Mouse (Mus musculus) kidney, postnatal 4 days (tissue): ENCODE measurements around the gene Lrrc10b.

ENCODE experiments used
- DNase-seq, 2 experiments: peaks; one replicate each; pipeline ENCODE4 v3.0.0; 2021; ENCODE audit warnings: mixed read lengths in 2 of 2

The Lrrc10b gene

DNA sequence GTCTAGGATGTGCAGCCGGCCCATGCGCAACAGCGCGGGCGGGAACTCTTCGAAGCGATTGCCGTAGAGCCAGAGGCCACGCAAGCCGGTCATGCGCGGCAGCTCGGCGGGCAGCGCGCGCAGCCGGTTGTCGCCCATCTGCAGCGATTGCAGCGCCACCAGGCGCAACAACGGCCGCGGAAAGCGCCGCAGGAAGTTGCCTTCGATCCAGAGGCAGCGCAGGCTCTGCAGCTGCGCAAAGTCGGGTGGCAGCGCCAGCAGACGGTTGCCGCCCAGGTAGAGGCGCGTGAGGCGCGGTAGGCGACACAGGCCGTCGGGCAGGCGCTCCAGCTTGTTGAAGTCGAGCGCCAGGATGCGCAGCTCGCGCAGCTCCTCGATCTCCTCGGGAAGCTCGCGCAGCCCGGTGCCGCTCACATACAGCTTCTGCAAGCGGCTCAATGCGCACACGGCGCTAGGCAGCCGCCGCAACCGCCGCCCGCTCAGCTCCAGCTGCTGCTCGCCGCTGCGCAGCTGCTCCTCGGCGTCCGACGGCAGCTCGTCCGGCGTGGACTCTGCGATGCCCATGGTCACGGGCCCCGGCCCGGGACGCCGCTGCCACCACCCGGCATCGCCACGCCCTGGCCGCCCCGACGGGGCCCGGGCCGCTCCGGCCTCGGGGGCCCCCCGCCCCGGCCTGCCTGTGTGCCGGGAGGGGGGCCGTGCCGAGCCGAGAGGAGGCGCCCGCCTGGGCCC, at the start of gene Lrrc10b:
Lrrc10b (minus strand) TSS at position 722 of the 732 bp plus-strand sequence.
- peak; percentile 79 to 88 for DNase-seq

DNA sequence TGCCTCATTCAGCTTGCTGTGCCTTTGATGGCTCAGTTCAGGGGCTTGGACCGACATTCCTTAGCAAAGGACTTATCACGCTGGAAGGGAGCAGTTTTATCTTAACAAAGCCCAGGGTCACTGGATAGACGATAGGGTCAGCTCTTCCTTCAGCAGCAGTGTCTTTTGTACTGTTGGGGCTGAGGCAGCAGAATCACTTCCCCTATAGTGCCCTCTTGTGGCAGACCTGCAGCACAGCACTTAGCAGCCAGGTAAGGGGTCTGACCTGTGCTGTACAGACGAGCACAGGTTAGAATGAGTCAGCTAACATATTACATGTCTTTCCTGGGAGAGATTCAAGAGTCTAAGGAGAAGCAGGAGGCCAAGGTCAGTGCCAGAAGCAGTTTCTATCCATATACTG, 45.3 kb upstream of the Lrrc10b start:
- DNase-seq: peak; percentile 41 to 57

DNA sequence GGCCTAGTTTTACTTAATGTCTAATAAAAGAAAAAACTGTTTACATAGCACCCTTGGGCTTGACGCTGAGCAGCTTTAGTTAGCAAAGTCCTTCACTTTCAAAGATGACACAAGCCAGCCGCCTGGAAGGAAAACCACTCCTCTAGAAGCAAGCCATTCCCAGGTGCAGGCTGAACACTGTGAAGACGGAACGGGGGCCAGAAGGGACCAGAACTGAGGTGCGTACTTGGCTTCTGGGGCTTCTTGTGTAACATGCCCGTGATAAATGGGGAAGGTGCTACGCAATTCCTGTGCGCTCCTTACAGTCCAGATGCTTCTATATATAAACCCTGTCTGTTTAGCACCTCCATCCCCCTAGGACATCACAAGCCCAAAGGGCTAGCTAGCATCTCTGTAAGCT, 43.3 kb upstream of the Lrrc10b start:
- no peak for DNase-seq

DNA sequence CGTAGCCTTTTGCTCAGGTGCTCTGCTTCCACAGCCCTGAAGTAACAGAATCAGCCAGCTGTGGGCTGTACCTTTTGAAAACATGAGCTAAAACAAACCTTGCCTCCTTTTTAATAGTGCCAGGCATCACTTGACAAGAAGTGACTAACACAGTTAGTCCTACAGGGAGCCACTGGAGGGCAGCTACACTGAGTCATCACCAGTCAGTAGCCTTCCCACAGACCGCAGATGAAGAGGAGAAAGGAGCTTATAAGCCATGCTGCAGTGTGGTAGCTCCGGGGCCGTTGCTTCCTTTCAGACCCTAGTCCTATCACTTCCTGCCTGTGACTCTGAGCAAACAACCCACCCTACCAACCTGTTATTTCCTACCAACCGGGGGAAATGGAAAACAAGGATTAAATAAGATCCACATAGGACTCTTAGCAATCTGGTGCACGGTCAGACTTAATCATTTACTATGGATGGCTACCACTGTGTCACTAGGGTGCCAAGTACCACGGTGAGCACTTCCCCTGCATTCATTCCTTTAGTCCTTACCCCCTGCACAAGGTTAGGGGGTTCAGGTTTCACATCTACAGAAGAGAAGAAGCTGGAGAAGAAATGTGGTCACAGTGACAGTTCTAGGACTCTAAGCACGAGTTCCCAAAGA, 40.4 kb upstream of the Lrrc10b start:
- DNase-seq: no peak

DNA sequence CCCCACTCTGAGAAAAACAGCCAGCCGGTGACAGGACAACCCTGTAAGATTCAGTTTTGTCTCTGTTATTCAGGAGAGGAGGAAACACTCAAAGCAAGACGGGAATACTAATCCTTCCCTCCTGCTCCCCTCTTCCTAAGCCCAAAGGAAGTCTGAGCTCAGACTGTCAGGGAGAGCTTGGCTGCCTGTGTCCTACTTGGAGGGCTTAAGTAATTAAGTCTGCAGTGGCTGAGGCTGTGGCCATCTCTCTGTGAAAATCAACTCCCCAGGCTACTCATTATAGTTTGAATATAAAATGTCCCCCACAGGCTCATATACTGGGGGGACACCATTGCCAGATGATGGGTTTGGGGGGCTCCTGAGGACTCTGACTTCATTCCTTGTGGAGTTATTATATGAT, 39.7 kb upstream of the Lrrc10b start:
- DNase-seq: no peak

DNA sequence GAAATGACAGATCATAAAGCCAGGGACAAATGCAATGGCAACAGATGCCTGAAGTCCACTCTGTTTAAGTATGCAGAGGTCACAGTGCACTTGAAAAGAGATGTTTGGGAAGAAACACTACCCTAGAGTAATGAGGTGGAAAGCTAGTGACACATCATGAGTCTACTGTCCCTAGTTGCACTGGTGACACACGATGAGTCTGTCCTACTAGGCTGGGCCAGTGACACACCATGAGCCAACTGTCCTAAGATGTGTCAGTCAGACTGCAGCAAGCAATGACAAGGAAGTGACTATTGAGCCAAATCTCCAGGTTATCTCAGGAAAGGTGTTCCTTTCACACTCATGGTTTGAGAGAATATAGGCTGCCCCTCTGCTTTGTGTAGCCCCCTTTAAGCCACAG, 38.4 kb upstream of the Lrrc10b start:
- no peak for DNase-seq

DNA sequence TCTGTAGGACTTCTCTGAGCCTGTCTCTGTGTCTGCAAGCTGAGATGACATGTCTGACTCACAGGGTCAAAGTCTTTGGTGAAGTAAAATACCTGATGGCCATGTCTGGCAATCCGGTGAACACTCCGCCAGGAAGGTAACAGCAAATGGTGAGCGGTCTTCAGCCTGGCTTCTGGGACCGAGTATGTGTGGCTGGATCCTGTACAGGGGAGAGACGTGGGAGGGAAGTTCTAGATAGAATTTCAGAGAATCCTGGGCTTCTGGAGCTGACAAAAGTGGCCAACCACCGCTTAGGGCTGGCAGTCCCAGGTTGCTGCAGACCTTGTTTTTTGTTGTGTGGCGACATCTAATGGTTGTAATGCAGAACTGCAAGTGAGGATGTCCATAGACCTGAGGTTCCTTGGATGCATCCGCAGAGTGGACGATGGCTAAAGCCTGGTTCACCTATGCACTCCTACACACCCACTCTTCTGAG, 29.0 kb upstream of the Lrrc10b start:
- peak; percentile 58 to 68 for DNase-seq

DNA sequence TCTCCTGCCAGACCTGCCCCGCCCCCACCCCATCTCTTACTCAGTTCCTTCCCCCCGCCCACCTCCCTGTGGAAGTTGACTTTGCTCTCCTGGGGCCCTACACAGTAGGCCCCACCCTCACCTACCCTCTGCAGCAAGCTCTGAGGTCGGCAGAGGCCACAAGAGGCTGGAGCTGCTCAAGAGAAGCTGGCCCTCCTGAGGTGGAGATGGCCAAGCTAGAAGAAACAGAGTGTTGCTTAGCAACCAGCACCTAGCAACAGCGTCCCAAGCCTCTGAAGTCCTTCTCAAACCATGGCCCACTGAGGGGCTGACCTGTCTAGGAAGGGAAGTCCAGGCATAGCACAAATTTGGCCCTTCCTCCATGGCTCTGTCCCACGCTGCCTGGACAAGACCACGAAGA, 25.4 kb upstream of the Lrrc10b start, which contains the start of gene Ppp1r32:
Ppp1r32 (minus strand) TSS at position 226 of the 400 bp plus-strand sequence.
- peak; percentile 20 to 33 for DNase-seq

DNA sequence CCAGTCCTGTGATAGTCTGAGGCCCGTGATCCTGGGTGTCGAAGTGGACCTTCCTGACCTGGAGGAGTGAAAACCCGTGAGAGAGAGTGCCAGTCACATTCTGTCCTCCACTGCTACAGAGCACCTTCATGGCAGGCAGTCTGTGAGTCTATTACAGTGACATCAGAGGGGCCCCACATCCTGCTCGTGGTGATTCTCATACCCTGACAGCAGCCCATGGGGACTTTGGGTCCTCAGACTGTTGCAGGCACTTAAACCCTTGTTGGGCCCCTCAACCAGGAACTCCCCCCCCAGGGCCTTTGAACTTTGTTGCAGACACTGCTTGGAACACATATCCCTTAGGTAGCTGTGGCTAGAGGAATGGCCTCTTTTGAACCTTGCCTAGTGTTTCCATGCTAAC, 22.3 kb upstream of the Lrrc10b start:
- no peak for DNase-seq

DNA sequence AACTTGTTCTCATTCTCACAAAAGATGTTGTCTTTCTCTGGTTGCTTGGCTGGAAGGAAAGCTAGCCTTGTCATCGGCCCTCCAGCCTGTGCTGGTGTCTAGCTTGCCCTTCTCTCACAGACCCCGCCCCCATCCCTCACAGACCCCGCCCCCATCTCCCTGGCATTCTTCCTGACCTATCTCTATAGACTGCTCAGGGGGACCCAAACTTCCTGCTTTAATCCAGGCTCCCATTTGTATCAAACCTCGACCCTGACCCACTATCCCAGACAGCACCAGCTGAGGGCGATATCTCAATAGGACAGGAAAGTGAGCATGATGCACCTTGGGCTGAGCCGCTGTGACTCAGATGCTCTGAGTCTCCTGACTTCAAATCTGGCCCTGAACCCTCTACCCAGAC, 16.5 kb upstream of the Lrrc10b start:
- no peak for DNase-seq

DNA sequence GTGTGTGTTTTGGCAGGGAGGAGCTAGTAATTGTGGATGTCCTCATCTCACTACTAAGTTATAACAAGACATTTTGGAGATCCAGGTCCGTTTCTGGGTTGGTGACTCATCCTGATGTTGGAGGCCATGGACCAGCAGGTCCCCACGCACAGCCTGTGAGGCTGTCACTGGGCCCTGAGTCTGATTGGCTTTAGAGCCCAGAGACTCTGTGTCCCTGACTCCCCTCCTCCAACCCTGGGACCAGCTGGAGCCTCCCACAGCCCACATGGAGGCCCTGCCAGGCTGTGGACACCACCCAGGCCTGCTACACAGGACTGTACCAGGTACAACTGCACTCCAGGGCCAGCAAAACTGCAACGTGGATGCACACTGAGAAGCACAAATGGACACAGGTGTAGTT, 15.7 kb upstream of the Lrrc10b start:
- DNase-seq: no peak

DNA sequence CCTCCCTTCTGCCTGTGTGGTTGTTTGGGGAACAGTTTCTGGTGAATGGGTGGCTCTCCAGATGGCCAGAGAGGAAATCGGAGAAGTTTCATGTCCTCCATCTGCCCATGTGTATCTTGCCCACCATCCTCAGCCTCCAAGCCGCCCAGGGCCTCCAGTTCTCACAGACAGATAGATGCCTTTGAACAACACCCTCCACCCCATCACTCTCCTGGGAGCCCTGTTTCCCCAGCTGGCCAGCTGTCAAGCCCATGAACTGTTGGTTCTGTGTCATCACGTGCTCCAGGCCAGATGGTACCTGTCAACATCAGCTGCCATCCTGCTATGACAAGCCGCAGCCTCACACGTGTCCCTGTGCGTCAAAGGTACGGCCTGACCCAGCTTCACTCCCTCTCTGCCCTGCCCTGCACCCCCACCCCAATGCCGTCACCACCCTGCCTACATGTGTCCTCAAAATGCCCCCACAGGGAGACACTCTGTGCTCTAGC, 11.9 kb upstream of the Lrrc10b start:
- DNase-seq: peak; percentile 40 to 62

DNA sequence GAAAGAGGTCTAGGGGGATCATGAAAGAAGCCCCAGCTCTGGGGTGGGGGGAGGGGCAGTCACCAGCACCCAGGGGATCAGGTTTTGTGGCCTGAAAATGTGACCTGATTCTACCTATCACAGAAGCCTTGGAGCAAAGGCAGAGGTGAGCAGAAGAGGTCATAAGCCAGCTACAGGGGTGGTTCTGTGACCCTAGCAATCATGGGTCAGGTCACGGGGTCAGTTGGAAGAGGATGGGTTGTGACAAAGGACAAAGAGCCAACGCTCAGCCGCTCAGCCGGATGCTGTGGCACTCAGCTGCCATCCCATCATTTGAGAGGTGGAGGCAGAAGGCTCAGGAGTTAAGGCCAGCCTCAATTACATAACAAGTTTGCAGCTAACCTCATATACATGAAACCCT, 7.2 kb upstream of the Lrrc10b start:
- DNase-seq: no peak

DNA sequence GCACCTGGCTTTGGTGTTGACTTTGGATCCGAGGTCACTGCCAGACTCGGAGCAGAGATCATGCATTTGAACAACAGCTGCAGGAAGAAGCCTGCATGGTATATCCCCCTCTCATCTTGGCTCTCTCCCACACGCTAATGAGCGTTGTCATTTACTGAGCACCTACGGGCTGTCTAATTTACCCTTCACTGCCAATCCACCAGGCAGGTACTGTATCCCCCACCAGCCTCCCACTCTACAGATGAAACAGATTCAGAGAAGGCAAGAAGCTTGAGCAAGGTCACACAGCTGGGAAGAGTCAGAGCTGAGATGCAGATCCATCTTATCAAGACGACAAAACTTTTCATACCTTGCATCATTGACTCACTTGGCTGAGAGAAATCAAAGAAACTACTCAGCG, 4.3 kb upstream of the Lrrc10b start:
- no peak for DNase-seq

DNA sequence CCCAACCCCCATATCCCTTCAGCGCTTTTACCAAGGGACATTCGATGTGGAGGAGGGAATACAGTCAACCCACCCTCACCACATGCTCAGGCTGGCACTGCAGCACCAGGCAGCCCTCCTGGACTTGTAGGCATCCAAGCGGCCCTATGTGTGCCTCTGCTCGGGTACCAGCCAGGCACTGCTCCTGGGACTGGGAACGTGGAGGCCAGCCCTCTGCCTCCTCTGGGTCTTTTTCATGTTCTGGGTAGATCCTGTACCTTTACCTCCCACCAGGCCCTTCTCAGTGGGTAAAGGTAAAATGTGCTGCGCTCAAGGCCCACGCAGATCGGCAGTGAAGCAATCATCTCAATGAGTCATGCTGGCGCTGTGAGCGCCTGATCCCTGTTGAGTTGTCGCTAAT, 2.6 kb upstream of the Lrrc10b start:
- no peak for DNase-seq

DNA sequence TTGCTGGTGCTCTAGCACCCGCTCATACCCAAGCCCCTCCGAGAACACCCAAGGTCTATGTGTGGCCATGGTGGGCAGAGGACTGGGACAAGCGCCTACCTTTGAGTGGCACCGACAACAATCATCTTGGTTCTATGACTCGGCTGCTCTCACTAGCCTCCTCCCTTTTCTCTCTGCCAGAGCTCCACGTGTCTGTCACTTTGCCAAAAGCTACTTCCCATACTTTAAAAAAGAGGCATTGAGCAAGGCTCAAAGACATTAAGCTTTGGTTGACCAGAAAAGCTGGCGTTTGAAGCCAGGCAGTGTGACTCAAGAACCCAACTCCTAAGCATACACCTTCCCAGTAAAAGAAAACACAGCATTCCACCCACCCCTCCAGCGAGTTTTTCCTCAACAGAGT, 823 bp upstream of the Lrrc10b start:
- DNase-seq: peak; percentile 42 to 57

DNA sequence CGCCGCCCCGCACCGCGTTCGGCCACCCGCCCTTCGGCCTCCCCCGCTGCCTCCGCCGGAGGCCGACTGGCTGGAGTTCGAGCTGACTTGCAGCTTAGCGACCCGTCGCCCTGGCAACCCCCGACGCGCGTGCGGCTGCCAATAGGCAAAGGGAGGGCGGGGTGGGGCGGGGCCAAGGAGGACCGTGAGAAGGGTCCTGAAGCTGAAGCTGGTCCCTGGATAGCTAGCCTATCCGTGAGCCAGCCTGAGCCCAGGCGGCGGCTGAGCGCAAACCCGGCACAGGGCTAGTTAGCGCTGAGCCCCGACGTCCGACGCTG, 169 bp upstream of the Lrrc10b start:
- DNase-seq: peak; percentile 85 to 91

DNA sequence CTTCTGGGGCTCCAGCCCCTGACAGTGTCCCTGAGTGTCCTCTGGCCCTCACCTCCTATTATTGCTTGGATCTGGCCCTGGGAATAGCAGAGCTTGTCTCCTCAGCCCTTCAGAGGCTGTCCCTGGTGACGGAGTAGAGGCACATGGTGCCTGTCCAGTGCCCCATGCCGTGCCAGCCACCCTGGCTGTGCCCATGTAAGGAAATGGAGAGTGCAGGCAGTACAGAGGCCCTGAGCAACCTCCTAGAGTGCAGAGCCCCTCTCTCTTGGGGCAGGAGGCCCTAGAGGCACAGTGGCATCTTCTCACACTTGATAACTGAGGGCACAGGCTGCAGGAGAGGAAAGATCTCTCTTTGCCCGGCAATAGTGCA, 1.9 kb downstream of the Lrrc10b start:
- no peak for DNase-seq

DNA sequence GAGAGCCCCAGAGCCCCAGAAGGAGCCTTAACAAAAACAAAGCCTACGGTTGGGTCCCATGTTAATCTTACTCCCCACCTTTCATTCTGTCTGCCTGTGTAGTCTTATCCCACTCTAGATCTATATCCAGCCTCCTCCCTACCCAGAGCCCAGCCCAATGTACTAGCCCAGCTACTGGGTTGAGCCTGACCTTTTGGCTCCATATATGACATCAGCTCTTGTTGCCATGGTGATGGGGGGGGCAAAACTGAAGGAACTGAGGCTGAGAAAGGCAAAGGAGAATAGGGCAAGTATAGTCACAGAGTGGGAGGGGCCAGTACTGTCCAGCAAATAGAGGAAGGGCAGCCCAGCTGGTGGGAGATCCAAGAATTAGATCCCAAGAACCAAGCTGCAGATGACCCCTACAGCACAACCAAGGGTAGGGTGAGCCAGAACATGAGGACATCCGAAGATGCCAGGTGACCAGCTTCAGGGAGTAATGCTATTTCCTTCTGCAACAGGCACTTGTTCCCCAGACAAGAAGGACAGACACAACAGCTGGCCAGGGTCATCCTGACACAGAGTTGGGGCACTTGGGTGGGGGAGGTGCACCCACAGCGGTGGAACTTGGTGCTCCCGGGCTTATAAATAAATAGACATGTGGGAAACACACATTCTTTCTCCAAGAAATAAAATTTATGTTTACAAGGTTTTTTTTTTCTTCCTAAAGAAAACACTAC, 2.4 kb downstream of the Lrrc10b start:
- DNase-seq: peak in 1 of 2 experiments; percentile 36

DNA sequence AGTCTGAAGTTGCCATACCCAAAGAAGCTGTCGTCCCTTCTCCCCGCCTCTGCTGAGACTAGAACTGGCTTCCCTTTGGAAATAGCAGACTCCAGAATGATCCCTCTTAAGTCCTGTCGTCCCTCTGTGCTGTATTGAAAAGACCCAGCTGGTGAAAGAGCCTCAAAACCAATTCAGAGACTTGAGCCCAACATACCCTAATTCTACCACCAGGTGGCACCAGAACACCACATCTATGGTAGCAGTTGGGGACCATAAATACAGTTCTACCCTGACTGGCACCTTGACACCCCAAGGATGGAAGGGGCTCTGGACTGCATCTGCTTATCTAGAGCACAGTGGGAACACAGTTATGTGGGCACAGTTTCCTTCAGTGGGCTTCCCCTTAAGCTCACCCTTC, 7.6 kb downstream of the Lrrc10b start:
- peak; percentile 82 to 86 for DNase-seq

DNA sequence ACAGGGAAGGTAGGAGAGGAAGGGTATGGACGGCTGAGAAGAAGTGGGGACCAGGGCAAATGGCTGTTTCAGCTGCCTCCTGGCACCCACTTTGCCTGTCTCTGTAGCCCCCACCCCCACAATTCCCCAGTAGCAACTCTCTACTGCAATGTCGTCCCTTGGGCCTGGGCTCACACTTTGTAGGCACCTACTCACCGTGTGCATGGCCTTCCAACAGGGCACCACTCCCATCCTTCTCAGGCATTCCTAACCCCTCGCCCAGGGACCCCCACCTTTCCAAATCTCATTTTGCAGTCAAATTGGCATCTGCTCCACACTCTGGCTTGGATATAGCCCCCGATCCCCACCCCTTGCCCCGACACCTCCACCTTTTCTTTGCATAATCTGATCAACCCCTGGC, 8.1 kb downstream of the Lrrc10b start:
- DNase-seq: no peak

DNA sequence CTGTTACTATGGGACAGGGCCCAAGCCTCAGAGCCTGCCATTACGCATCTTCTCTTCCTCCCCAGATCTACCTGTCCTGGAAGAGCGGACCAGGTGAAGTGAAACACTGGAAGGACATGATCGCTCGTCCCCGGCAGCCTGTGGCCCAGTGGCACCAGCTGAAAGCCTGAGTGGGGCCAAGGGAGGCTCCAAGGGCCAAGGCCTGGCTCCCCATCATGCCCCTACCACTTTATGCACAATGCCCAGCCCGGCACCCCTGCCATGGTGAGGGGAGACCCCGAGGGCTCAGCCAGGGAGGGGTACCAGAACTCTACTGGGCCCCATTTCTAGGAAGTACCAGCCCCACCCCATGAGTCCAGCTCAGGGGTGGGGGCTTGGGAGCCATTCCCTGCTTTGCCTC, 9.0 kb downstream of the Lrrc10b start:
- DNase-seq: no peak

DNA sequence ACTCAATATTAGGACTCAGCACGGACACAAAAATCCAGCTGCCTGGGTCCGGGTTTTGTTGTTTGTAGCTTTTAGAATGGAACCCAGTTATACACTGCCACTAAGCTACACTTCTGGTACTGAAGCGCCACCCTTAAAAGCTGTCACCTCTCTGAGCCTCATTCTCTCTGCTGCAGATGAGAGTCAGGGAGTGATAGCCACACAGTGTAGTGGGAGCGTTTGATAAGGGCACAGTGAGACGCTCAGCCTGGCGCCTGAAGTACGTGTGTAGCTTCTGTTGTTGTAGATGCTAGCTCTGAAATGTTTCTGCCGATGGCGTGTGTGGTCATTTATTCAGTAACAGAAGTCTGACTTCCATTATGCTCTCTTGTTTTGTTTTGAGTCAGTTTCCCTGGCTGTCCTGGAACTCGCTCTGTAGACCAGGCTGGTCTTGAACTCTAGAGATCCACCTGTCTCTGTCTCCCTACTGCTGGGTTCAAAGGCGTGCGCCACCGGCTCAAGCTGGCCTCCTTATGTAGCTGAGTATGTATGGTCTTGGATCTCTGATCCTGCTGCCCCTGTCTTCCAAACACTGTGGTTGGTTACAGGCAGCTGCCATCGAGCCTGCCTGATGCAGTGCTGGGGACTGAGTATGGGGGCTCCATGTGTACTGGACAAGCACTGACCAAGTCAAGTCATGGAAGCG, 12.4 kb downstream of the Lrrc10b start:
- DNase-seq: no peak
